Mouse (Mus musculus) cerebellum, adult 11 months (tissue): ENCODE data around the gene Zglp1.

ENCODE experiments used
- DNase-seq: peaks from one replicate; pipeline ENCODE4 v3.0.0; 2022

The Zglp1 gene

GRCm38 (mm10) chr9:21067006-21067684 is at the start of gene Zglp1:
Gene Zglp1 (minus strand): TSS chr9:21067093.
- DNase-seq, result no peak

- DNase-seq, result no peak
These were observed 48.2 kb upstream of the Zglp1 start for GRCm38 (mm10) chr9:21115105-21115504.

GRCm38 (mm10) chr9:21114190-21114589 is 47.3 kb upstream of the Zglp1 start:
- DNase-seq, result no peak

- no peak for DNase-seq
These were observed 46.9 kb upstream of the Zglp1 start for GRCm38 (mm10) chr9:21113751-21114150.

- no peak for DNase-seq
These were observed 40.8 kb upstream of the Zglp1 start for GRCm38 (mm10) chr9:21107607-21108237.

GRCm38 (mm10) chr9:21105760-21106564 is 39.1 kb upstream of the Zglp1 start:
- DNase-seq, result no peak

- DNase-seq, result no peak
These were observed 37.9 kb upstream of the Zglp1 start for GRCm38 (mm10) chr9:21104814-21105213.

GRCm38 (mm10) chr9:21102076-21102475 is 35.2 kb upstream of the Zglp1 start:
- no peak for DNase-seq

GRCm38 (mm10) chr9:21100447-21101161 is 33.7 kb upstream of the Zglp1 start:
- no peak for DNase-seq

GRCm38 (mm10) chr9:21097793-21098192 is 30.9 kb upstream of the Zglp1 start:
- no peak for DNase-seq

- DNase-seq, result no peak
These were observed 29.1 kb upstream of the Zglp1 start for GRCm38 (mm10) chr9:21095958-21096357.

- no peak for DNase-seq
These were observed 26.5 kb upstream of the Zglp1 start for GRCm38 (mm10) chr9:21093423-21093822.

GRCm38 (mm10) chr9:21091707-21092320 is 24.9 kb upstream of the Zglp1 start, which contains the start of the genes Gm38431 and Raver1:
Gene Gm38431 (minus strand): TSS chr9:21091997.
Gene Raver1 (minus strand): TSS chr9:21092008.
- peak; percentile 97 for DNase-seq

- DNase-seq, result no peak
These were observed 24.2 kb upstream of the Zglp1 start for GRCm38 (mm10) chr9:21090972-21091706.

- DNase-seq, result no peak
These were observed 23.6 kb upstream of the Zglp1 start for GRCm38 (mm10) chr9:21090537-21090936.

GRCm38 (mm10) chr9:21083324-21083723 is 16.4 kb upstream of the Zglp1 start:
- DNase-seq, result no peak

GRCm38 (mm10) chr9:21081127-21081526 is 14.2 kb upstream of the Zglp1 start:
- no peak for DNase-seq

GRCm38 (mm10) chr9:21075625-21076024 is 8.7 kb upstream of the Zglp1 start:
- DNase-seq, result no peak

GRCm38 (mm10) chr9:21074173-21074572 is 7.3 kb upstream of the Zglp1 start:
- DNase-seq, result no peak

GRCm38 (mm10) chr9:21073044-21073840 is 6.3 kb upstream of the Zglp1 start, which contains the start of the genes Gm49373 and Fdx1l:
Gene Gm49373 (minus strand): TSS chr9:21073096.
Gene Fdx1l (minus strand): TSS chr9:21073614.
- peak; percentile 84 for DNase-seq

- no peak for DNase-seq
These were observed 5.7 kb upstream of the Zglp1 start for GRCm38 (mm10) chr9:21072641-21073040.
